Mouse (Mus musculus) hindbrain, embryonic 14.5 days (tissue): ENCODE measurements at regions not wholly inside any gene's neighbourhood (a gene's known extent, or its start where the extent isn't known, plus 50 kb on each side); places are given as distances from the start of the nearest gene placed in this dataset.

ENCODE experiments used
- ATAC-seq: fragments of 200-750 bp; cut with Nextera tagmentation; 2 replicates; pipeline ENCODE4 v1.8.0; 2017; ENCODE audit warnings: moderate number of reproducible peaks, mild to moderate bottlenecking, moderate TSS enrichment, moderate library complexity; ENCODE audit not compliant: low FRiP score
- DNase-seq: peaks from one replicate; pipeline ENCODE4 v3.0.0-alpha.2; 2015; ENCODE audit warnings: low spot score
- H3K27ac ChIP-seq: fragments of 300-500 bp; sonication (generic); 2 replicates; pipeline ENCODE4 v1.5.1; 2014; ENCODE audit warnings: mild to moderate bottlenecking, moderate library complexity
- H3K27me3 ChIP-seq: fragments of 300-500 bp; sonication (generic); 2 replicates; pipeline ENCODE4 v1.6.1; 2014; ENCODE audit warnings: mild to moderate bottlenecking, low read length, mixed read lengths; ENCODE audit not compliant: control insufficient read depth, insufficient read depth
- H3K36me3 ChIP-seq: fragments of 300-500 bp; sonication (generic); replicated peaks from 2 replicates; pipeline ENCODE4 v1.6.1; 2014; ENCODE audit not compliant: control insufficient read depth, insufficient read depth
- H3K4me1 ChIP-seq: fragments of 300-500 bp; sonication (generic); replicated peaks from 2 replicates; pipeline ENCODE4 v1.6.1; 2014; ENCODE audit warnings: antibody characterized with exemption, low read length, mixed read lengths; ENCODE audit not compliant: control insufficient read depth, insufficient read depth
- H3K4me2 ChIP-seq: fragments of 300-500 bp; sonication (generic); replicated peaks from 2 replicates; pipeline ENCODE4 v1.6.1; 2014; ENCODE audit warnings: mild to moderate bottlenecking, moderate library complexity
- H3K4me3 ChIP-seq: fragments of 300-500 bp; sonication (generic); replicated peaks from 2 replicates; pipeline ENCODE4 v1.5.1; 2014; ENCODE audit warnings: mild to moderate bottlenecking, low read length
- H3K9ac ChIP-seq: fragments of 300-500 bp; sonication (generic); 2 replicates; pipeline ENCODE4 v1.6.1; 2014
- H3K9me3 ChIP-seq: fragments of 300-500 bp; sonication (generic); 2 replicates; pipeline ENCODE4 v1.6.1; 2016; ENCODE audit warnings: low read length; ENCODE audit not compliant: control insufficient read depth
- WGBS: fragments of 180-500 bp; shearing (Covaris S2); extraction: QIAGEN DNeasy Blood & Tissue Kit; methylation state at CpG from one replicate; pipeline ENCODE4 v1.1.7; 2014; 5-methylcytosine and 5-hydroxymethylcytosine counted together

GRCm38 (mm10) chr16:57902498-57902897 lies 148.0 kb upstream of the Col8a1 start:
- H3K27ac ChIP-seq = no peak overlapping the region
- ATAC-seq = no peak
- no peaks in the 10 kb centered on the region for H3K4me1 ChIP-seq
- no peak overlapping the region for H3K4me3 ChIP-seq
- no peak overlapping the region for H3K4me2 ChIP-seq
- no peak for DNase-seq
- no peaks in the 10 kb centered on the region for H3K36me3 ChIP-seq
- no peaks in the 10 kb centered on the region for H3K27me3 ChIP-seq
- no peak overlapping the region for H3K9ac ChIP-seq
- H3K9me3 ChIP-seq = no peaks in the 10 kb centered on the region
- 77% methylated on average over 3 of the region's 3 CpGs for WGBS

DNA sequence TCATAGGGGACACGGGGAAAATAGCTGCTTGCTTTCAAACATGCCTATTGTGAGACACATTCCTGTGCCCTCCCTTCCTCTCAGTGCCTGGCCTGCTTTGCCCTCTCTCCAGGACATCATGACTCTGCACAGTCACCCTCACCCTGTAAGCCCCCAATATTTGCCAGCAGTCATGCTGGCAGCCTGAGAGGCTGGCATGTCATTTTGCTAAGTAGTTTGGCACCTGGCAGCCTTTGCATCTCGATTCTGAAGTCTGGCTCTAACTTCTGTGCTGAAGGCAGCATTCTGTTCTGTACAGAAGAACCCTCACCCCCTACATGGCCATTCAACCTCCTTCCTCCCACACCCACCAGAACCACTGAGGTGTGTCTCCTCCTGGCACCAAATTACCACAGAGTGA lies 157.5 kb upstream of the Col8a1 start:
- H3K9ac ChIP-seq = no peak overlapping the region
- H3K4me3 ChIP-seq = no peak overlapping the region
- H3K9me3 ChIP-seq = no peaks in the 10 kb centered on the region
- H3K36me3 ChIP-seq = no peaks in the 10 kb centered on the region
- no peak overlapping the region for H3K4me2 ChIP-seq
- no peak for DNase-seq
- 36% methylated on average over 2 of the region's 2 CpGs for WGBS
- peak; percentile 62; the same call in 1 of the 2 replicates for ATAC-seq
- no peak overlapping the region for H3K27ac ChIP-seq
- no peaks in the 10 kb centered on the region for H3K4me1 ChIP-seq
- no peaks in the 10 kb centered on the region for H3K27me3 ChIP-seq

DNA sequence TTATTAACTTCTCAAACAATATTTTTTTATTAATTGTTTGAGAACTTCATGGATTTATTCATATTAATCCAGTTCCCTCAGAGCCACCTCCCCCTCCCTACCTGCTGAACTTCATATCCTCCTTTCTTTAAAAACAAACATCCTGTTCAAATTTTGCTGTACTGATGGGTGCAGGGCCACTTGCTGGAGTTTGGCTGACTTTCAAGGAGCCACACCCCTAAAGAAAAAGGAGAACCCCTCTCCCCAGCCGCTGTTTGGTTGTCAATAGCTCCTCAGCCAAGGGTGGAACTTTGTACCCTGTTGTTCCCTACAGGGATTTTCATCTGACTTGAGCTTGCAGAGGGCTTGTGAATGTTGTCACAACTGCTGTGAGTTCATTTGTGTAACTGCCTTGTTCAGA lies 160.0 kb upstream of the Col8a1 start:
- Histone ChIP-seq H3K27ac (no peak overlapping the region), H3K4me1 (no peaks in the 10 kb centered on the region), H3K36me3 (no peaks in the 10 kb centered on the region), H3K27me3 (no peaks in the 10 kb centered on the region), H3K9ac (no peak overlapping the region), H3K4me2 (no peak overlapping the region), H3K4me3 (no peak overlapping the region), H3K9me3 (no peaks in the 10 kb centered on the region)
- ATAC-seq (no peak), DNase-seq (no peak)
- 82% methylated on average over 1 of the region's 1 CpGs for WGBS

GRCm38 (mm10) chr16:57915451-57915850 lies 160.9 kb upstream of the Col8a1 start:
- ATAC-seq = no peak
- Histone ChIP-seq H3K4me1 (no peaks in the 10 kb centered on the region), H3K9ac (no peak overlapping the region), H3K36me3 (no peaks in the 10 kb centered on the region), H3K27me3 (no peaks in the 10 kb centered on the region), H3K9me3 (no peaks in the 10 kb centered on the region), H3K4me3 (no peak overlapping the region), H3K27ac (no peak overlapping the region), H3K4me2 (no peak overlapping the region)
- 93% methylated on average over 2 of the region's 2 CpGs for WGBS
- DNase-seq = no peak

- Histone ChIP-seq H3K27ac (no peak overlapping the region), H3K9me3 (no peaks in the 10 kb centered on the region), H3K4me2 (no peak overlapping the region), H3K27me3 (no peaks in the 10 kb centered on the region), H3K4me3 (no peak overlapping the region), H3K36me3 (no peaks in the 10 kb centered on the region), H3K4me1 (no peaks in the 10 kb centered on the region; the same call in 1 of the 2 replicates), H3K9ac (no peak overlapping the region)
- WGBS = 71% methylated on average over 7 of the region's 7 CpGs
- DNase-seq (no peak), ATAC-seq (no peak)
Measured at GRCm38 (mm10) chr16:57923447-57924129, 169.1 kb upstream of the Col8a1 start.

- no peaks in the 10 kb centered on the region for H3K27me3 ChIP-seq
- H3K4me1 ChIP-seq = no peaks in the 10 kb centered on the region; the same call in 1 of the 2 replicates
- no peak overlapping the region for H3K4me3 ChIP-seq
- no peak overlapping the region for H3K27ac ChIP-seq
- H3K9me3 ChIP-seq = no peaks in the 10 kb centered on the region
- H3K4me2 ChIP-seq = no peak overlapping the region
- WGBS = 52% methylated on average over 4 of the region's 4 CpGs
- H3K9ac ChIP-seq = no peak overlapping the region
- no peak for DNase-seq
- no peak for ATAC-seq
- no peaks in the 10 kb centered on the region for H3K36me3 ChIP-seq
Measured at GRCm38 (mm10) chr16:57924130-57924495, 169.6 kb upstream of the Col8a1 start.

GRCm38 (mm10) chr16:57927816-57928215 lies 173.3 kb upstream of the Col8a1 start:
- no peak overlapping the region for H3K9ac ChIP-seq
- no peaks in the 10 kb centered on the region for H3K36me3 ChIP-seq
- no peak overlapping the region for H3K4me2 ChIP-seq
- no peaks in the 10 kb centered on the region for H3K9me3 ChIP-seq
- no peak for ATAC-seq
- no peaks in the 10 kb centered on the region; the same call in 1 of the 2 replicates for H3K4me1 ChIP-seq
- no peak overlapping the region for H3K27ac ChIP-seq
- no peak for DNase-seq
- H3K27me3 ChIP-seq = no peaks in the 10 kb centered on the region
- 73% methylated on average over 4 of the region's 4 CpGs for WGBS
- H3K4me3 ChIP-seq = no peak overlapping the region

DNA sequence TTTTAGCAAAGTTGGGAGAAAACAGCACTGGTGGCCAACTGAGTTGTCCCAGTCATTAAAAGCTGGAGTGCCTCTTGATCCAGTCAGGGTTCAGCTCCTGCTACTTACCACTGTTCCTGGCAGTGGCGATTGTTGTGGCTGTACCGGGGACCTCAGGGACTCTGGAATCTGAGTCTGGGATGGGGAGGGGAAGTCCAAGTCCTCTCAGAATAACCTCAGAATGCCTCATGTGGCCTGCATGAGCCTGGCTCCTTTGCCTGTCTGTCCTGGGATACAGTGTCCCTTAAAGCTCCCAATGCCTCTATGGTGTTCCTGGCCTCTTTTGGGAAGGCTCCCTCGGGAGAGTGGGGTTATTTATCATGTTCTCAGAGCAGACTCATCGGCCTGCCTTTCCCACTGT lies 173.8 kb upstream of the Col8a1 start:
- H3K36me3 ChIP-seq = no peaks in the 10 kb centered on the region

GRCm38 (mm10) chr16:57929151-57929764 lies 174.7 kb upstream of the Col8a1 start:
- Histone ChIP-seq H3K27ac (no peak overlapping the region), H3K27me3 (no peaks in the 10 kb centered on the region), H3K9me3 (no peaks in the 10 kb centered on the region), H3K36me3 (no peaks in the 10 kb centered on the region), H3K9ac (no peak overlapping the region), H3K4me3 (no peak overlapping the region), H3K4me1 (no peaks in the 10 kb centered on the region; the same call in 1 of the 2 replicates), H3K4me2 (no peak overlapping the region)
- WGBS = 84% methylated on average over 12 of the region's 12 CpGs
- DNase-seq = no peak
- no peak for ATAC-seq

More for the DNA sequence above, 173.8 kb upstream of the Col8a1 start:
- H3K4me2 ChIP-seq = no peak overlapping the region
- no peak overlapping the region for H3K9ac ChIP-seq
- DNase-seq (no peak), ATAC-seq (no peak)
- H3K27me3 ChIP-seq = no peaks in the 10 kb centered on the region
- H3K27ac ChIP-seq = no peak overlapping the region
- no peak overlapping the region for H3K4me3 ChIP-seq
- no peaks in the 10 kb centered on the region for H3K9me3 ChIP-seq
- no peaks in the 10 kb centered on the region; the same call in 1 of the 2 replicates for H3K4me1 ChIP-seq
- 58% methylated on average over 4 of the region's 4 CpGs for WGBS
